Comparison of ENCODE assay signal across 20 mouse cellular contexts in genomic region chr9:87961796-87962195, GRCm38 (mm10).
DNase-seq lines count a peak whose midpoint lies in the region; ATAC-seq lines count a peak whose summit lies in the region.
"Had no signal": no experiment of that assay in that cellular context is flagged by ENCODE, and none has a peak within 500 bp of the region (broad histone marks: within the 10 kb centered on the region; RNA-seq: fewer than 3 reads in every experiment).

No protein-coding gene starts in this region.

- peak; percentile 70 for DNase-seq in heart, adult 11 months
- no peak for DNase-seq in heart, embryonic 10.5 days (ENCODE audit: low spot score)
- DNase-seq in adipocyte (ENCODE audit: low spot score) = peak; percentile 53
- no peak for DNase-seq in forebrain, embryonic 11.5 days (ENCODE audit: low spot score)
- DNase-seq: adrenal gland, adult 2 months; adrenal gland, adult 8-10 months; adrenal gland, postnatal 10 days; adrenal gland, postnatal 14 days; adrenal gland, postnatal 25 days; adrenal gland, postnatal 36 days; B cell, adult 2 months; cerebellum, adult 11 months; cerebellum, adult 11-12 months; cerebellum, adult 18-20 months; cerebellum, adult 2 months had no signal

- H3K36me3 ChIP-seq in heart, embryonic 10.5 days = no peaks in the 10 kb centered on the region
- no peaks in the 10 kb centered on the region for H3K36me3 ChIP-seq in forebrain, embryonic 11.5 days (ENCODE audit: control insufficient read depth, insufficient read depth, low read length)
- H3K36me3 ChIP-seq: G1E had no signal

- H3K27me3 ChIP-seq in heart, embryonic 10.5 days (ENCODE audit: insufficient read depth, poor library complexity, severe bottlenecking) = no peaks in the 10 kb centered on the region
- H3K27me3 ChIP-seq in forebrain, embryonic 11.5 days (ENCODE audit: control insufficient read depth, insufficient read depth, low read length) = no peaks in the 10 kb centered on the region
- H3K27me3 ChIP-seq: CH12.LX, Patski had no signal

- no peak overlapping the region for H3K9ac ChIP-seq in forebrain, embryonic 11.5 days (ENCODE audit: low read length)

- H3K4me3 ChIP-seq in heart, embryonic 10.5 days = no peak overlapping the region
- no peak overlapping the region for H3K4me3 ChIP-seq in forebrain, embryonic 11.5 days (ENCODE audit: low read depth, low read length)

- ATAC-seq in forebrain, embryonic 11.5 days (replicated peaks; ENCODE audit: low FRiP score) = no peak
- ATAC-seq: activated CD4-positive, CD25-positive, alpha-beta regulatory T cell, adult 4 months; CD4-positive, CD25-positive, alpha-beta regulatory T cell, adult 4 months; Patski had no signal

- H3K27ac ChIP-seq in heart, embryonic 10.5 days = no peak overlapping the region
- H3K27ac ChIP-seq in forebrain, embryonic 11.5 days (ENCODE audit: low read depth, low read length) = no peak overlapping the region

- WGBS in heart, embryonic 10.5 days = 84% methylated on average over 4 of the region's 4 CpGs
- WGBS in forebrain, embryonic 11.5 days = 93% methylated on average over 4 of the region's 4 CpGs

- no peaks in the 10 kb centered on the region for H3K9me3 ChIP-seq in heart, embryonic 10.5 days
- no peaks in the 10 kb centered on the region for H3K9me3 ChIP-seq in forebrain, embryonic 11.5 days (ENCODE audit: control insufficient read depth, low read length)

- H3K4me2 ChIP-seq in forebrain, embryonic 11.5 days (ENCODE audit: low read depth, low read length, severe bottlenecking) = no peak overlapping the region

- no peaks in the 10 kb centered on the region for H3K4me1 ChIP-seq in heart, embryonic 10.5 days
- H3K4me1 ChIP-seq in forebrain, embryonic 11.5 days (replicated peaks; ENCODE audit: control insufficient read depth, insufficient read depth, low read length) = no peaks in the 10 kb centered on the region

Comparison
In these comparisons a context has a peak if more than half of its experiments do, and no peak if none do; other contexts are left out.
1. DNase-seq: peak in heart, adult 11 months (single experiment) and adipocyte (single experiment); none in heart, embryonic 10.5 days (single experiment) and forebrain, embryonic 11.5 days (single experiment).